Mouse (Mus musculus) CD4-positive naive resting alpha-beta T cell, adult 76 days (primary cell): ENCODE results near the gene Rmnd5b. TPM values are rescaled to one million over a fixed set of nuclear protein-coding genes. Genes with fewer than 3 reads are reported as not detected.

ENCODE experiments used
- total RNA-seq: library from RNA; stranded (reverse); gene quantifications from one replicate; pipeline ENCODE4 v1.2.4, GENCODE M21; 2023

Rmnd5b gene
- 69.6 TPM for total RNA-seq

DNA sequence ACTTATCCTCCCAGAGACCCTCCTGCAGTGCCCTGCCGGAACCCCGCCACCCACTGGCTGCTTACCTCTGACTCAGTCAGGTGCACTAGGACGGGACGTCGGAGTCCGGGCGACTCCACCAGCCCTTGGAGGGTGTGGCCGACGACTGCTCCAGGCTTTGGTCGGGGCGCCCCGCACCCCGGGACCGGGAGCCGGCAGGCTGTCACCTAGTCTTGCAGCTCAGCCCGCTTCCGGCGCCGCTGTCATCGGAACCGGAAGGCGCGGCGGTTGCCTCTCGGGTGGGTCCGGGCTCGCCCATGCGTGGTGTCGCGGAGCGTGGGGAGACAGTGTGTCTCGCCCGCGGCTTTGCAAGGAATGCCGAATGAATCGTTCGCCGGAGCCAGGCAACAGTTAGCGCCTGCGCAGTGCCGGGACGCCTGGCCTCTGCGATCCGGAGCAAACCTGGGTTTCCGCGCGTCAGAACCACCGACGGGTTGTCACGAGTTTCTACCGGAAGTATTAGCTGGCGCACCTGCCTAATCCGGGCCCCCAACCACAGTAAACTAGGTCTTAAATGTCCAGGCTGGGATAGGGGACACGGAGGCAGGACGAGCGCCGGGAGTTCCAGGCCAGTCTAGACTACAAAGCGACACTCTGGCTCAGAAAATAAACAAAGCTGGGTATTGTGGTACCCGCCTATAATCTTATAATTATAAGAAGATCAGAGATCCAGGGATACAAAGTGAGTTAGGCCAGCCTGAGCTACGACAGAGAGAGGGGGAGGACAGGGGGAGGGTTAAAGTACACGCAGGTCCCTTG lies at the start of gene Rmnd5b:
Gene Rmnd5b (minus strand): TSS at position 372 of the 798 bp plus-strand sequence.

DNA sequence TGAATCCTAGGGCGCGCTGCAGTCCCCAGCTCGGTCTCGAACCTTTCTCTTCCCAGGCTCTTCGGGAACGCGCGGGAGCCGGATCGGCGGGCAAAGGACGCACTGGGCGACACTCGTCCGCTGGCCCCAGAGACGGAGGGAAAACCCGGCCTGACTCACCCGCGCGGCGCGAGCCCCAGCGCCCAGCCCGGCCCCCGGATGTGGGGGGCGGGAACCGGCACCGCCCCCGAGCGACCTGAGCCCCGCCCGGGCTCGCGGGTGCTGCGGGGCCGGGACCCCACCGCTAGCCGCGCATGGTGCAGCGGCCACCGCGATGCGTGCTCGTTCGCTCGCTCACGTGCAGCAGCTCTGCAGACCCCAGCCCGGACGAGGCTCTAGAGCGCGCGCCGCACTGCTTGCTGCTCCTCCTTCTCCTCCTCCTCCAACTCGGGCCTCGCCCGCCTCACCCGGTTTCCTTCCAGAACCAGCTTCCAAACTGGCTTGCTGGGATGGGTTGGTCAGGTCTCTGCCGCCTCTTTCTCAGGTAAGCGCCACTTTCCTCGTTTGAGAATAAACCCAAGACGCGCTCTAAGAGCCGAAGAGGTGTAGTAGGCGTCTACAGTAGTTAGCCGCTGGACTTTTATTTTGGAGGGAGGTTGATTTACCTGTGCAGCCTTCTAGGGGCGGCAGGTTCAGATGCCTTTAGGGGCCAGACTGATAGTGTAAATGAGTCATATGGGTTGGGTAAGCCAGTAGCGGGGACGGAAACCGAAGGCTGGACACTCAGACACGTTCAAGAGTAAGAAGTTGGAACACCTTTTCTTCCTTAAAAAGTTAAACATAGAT lies 15.2 kb upstream of the Rmnd5b start, which contains the start of the genes N4bp3 and D930048N14Rik:
Gene N4bp3 (minus strand): TSS at position 152 of the 825 bp plus-strand sequence.
Gene D930048N14Rik (plus strand): TSS at position 264 of the 825 bp plus-strand sequence.

DNA sequence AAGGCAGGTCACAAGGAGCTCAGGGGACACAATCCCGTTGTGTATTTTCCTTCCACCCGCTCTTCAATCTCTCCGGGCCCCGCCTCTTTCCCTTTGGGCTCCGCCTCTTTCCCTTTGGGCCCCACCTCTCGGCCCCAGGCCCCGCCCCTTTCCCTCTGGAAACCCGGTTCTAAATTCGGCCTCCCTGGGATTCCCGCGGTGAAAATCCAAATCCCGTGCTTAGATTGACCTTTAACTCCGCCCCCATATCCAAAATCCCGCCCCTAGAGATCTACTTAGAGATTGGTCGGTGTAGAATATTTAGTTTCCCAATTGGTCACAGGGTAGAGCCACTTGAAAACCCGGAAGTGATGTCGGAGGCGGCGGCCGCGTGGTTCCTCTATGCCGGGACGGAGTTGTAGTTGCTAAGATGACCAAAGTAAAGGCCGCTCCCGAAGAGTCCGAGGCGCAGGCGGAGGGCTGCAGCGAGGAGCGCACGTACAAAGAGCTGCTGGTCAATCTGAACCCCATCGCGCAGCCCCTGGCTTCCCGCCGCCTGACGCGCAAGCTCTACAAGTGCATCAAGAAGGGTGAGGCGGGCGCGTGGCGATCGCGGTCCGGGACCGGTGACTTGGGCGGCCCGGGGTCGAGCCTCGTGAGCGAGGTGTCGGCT lies 16.2 kb downstream of the Rmnd5b start, which contains the start of gene Nhp2:
Gene Nhp2 (plus strand): TSS at position 327 of the 652 bp plus-strand sequence.

DNA sequence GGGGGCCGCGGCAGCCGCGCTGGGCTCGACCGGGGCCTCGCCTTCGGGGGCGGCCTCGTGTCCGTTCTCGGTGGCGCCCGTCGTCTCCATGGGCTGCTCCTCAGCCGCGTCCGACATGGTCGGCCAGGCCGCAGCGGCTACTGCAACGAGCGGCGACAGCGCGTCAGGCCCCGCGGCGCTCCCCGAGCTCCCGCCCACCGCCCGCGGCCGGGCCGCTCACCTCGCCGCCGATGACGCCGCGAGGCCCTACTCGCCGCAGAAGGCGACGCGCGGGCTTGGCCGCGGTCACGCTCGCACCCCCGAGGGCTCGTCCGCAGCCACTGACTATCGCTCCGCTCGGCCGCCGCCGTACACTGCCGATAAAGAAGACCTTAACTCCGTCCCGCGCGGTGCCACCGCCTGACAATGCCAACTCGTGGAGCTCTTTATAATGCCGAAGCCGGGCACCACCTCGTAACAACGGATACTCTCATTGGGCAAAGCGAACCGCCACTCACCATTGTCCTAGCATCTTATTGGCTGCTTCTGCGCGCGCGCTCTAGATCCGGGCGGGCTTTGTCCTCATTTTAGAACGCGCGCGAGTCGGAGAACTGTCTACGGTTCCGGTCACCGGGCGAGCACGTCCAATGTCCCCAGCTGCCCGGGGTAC lies 29.1 kb downstream of the Rmnd5b start, which contains the start of gene Hnrnpab:
Gene Hnrnpab (minus strand): TSS at position 401 of the 649 bp plus-strand sequence.

DNA sequence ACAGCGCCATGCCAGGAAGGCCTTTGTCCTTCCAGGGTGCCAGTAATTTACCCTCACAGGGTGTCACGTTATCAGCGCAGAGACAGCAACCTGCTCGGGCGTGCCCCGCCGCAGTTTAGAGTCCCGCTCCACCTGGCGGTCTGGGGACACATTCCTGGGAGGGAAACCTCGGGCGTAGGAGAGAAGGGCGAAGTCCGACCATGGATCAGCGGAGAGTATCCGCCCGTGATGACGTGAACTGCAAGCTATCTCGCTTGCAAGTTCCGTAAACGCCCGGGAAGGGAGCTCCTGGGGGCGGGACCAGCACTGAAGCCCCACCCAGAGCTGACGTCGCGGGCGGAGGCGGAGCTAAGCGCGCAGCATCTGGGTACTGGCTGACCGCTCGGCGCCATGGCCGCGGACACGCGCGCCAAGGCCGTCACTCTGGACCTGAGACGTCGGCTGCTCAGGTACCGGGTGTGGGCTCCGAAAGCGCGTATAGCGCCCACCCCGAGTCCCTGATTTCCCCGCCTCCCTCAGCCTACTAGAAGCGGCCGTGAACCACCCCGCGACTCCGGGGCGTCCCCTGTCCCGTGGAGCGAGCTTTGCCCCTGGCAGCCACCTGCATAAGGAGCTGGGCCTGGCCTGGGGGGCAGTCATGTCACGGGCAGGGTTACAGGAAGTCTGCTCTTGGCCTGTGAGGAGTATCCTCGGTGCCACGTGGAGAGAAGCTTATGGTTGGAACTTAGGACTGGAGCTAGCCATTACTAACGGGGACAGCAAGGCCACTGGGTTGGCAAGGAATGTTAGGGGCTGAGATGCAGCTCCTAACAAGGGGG lies 51.1 kb downstream of the Rmnd5b start, which contains the start of gene Phykpl:
Gene Phykpl (plus strand): TSS at position 327 of the 818 bp plus-strand sequence.

Other genes starting within 250 kb of the Rmnd5b start
- 11.9 TPM for gene Phykpl, start 51.1 kb downstream of the Rmnd5b start, total RNA-seq
- 227 TPM for gene Hnrnpab, start 29.0 kb downstream of the Rmnd5b start, total RNA-seq
- 43.6 TPM for gene Nhp2, start 16.2 kb downstream of the Rmnd5b start, total RNA-seq
- gene N4bp3, start 14.9 kb upstream of the Rmnd5b start, total RNA-seq, result 3.8 TPM
- gene D930048N14Rik, start 15.1 kb upstream of the Rmnd5b start, total RNA-seq, result 0.91 TPM
- 2.7 TPM for gene 0610009B22Rik, start 53.0 kb upstream of the Rmnd5b start, total RNA-seq
- 50.9 TPM for gene Sec24a, start 127.7 kb upstream of the Rmnd5b start, total RNA-seq
- gene Sar1b, start 127.8 kb upstream of the Rmnd5b start, total RNA-seq, result 23.6 TPM
- gene Jade2, start 221.8 kb upstream of the Rmnd5b start, total RNA-seq, result 56.7 TPM